Mouse (Mus musculus): ENCODE data around the gene Obsl1. TPM values are rescaled to one million over a fixed set of nuclear protein-coding genes. Genes with fewer than 3 reads are reported as not detected.

The Obsl1 gene
- polyA plus RNA-seq, 1 experiment from 2014 or later: 48.0 TPM

- Histone ChIP-seq H3K4me3 (ENCODE audit: low read length) (no peak overlapping the region), H3K9ac (ENCODE audit: low read length) (no peak overlapping the region), H3K36me3 (ENCODE audit: control insufficient read depth, insufficient read depth, low read length) (peaks cover 45% of the 10 kb centered on the region), H3K4me1 (replicated peaks; ENCODE audit: control insufficient read depth, insufficient read depth, low read length) (no peaks in the 10 kb centered on the region), H3K9me3 (ENCODE audit: control insufficient read depth, low read length) (no peaks in the 10 kb centered on the region), H3K27me3 (ENCODE audit: control insufficient read depth, insufficient read depth, low read depth, low read length) (no peaks in the 10 kb centered on the region), H3K27ac (ENCODE audit: low read length) (no peak overlapping the region), H3K4me2 (ENCODE audit: low read depth, low read length) (no peak overlapping the region)
- peak; percentile 14; the same call in 1 of the 2 replicates for ATAC-seq (ENCODE audit: low read depth)
- WGBS: 59% methylated on average over 12 of the region's 12 CpGs
Measured at GRCm38 (mm10) chr1:75494878-75495548, 11.2 kb downstream of the Obsl1 start.

DNA sequence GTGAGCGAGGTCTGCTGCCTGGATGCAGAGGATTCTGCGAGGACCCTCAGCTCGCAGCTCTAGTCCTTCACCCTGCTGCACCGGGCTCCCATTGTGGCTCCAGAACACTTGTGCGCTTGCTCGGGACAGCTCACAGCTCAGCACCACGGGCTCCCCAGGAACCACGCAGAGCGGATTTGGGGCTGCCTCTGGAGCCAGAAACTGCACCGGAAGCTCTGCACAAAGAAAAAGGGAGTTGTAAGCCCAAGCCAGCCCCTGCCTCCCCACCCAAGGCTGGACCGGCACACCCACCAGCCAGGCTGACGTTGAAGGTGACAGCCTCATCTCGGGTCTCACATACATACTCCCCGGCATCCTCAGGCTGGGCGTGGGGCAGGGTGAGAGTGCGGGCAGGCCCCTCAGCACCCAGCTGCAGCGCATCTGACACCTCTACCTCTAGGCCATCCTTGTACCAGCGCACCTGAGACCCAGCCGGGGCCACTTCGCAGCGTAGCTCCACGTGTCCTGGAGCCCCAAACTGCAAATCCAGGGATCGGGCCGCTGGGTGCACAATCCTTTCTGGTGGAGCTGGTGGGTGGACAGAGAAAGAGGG, 13.6 kb downstream of the Obsl1 start:
- Histone ChIP-seq H3K9me3 (ENCODE audit: control insufficient read depth, low read length) (no peaks in the 10 kb centered on the region), H3K27ac (ENCODE audit: low read length) (no peak overlapping the region), H3K4me3 (ENCODE audit: low read length) (no peak overlapping the region), H3K9ac (ENCODE audit: low read length) (no peak overlapping the region), H3K36me3 (ENCODE audit: control insufficient read depth, insufficient read depth, low read length) (peaks cover 34% of the 10 kb centered on the region), H3K4me2 (ENCODE audit: low read depth, low read length) (no peak overlapping the region), H3K4me1 (replicated peaks; ENCODE audit: control insufficient read depth, insufficient read depth, low read length) (peaks cover 5% of the 10 kb centered on the region; the same call in 1 of the 2 replicates), H3K27me3 (ENCODE audit: control insufficient read depth, insufficient read depth, low read depth, low read length) (peaks cover 12% of the 10 kb centered on the region)
- ATAC-seq (ENCODE audit: low read depth): no peak
- WGBS: 58% methylated on average over 24 of the region's 24 CpGs

DNA sequence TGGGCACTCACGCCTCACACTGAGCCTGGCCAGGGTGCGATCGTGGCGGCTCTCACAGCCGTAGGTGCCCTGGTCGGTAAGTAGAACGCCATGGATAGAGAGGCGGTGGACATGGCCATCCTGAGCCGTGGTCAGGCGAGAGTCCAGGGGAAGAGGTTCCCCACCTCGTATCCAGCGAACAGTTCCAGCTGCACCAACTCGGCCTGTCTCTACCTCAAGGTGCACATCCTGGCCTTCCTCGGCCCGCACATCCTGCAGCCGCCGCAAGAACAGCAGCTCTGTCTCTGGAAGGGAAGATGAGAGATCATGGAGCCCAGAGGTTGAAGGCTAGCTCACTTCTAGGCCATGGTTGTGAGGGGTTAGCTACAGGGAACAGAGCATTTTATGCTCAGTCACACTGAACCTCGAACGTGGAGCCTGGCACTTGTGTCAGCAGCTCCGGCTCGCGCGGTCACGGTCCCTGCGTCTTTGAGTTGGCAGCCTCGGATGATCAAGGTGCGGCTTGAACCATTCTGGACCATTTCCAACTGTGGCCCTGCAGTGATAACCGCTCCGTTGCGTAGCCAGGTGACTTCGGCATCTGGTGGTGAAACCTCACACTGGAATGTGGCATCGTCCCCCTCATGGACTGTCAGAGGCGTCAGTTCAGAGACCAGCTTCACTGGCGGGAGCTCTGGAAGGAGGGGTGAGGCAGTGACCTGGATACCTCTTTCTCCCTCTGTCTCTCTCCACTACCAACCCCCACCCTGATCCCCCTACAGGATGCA, 15.3 kb downstream of the Obsl1 start:
- H3K4me1 ChIP-seq (replicated peaks; ENCODE audit: control insufficient read depth, insufficient read depth, low read length): peaks cover 9% of the 10 kb centered on the region
- H3K4me3 ChIP-seq (ENCODE audit: low read length): no peak overlapping the region
- no peak overlapping the region for H3K4me2 ChIP-seq (ENCODE audit: low read depth, low read length)
- peaks cover 20% of the 10 kb centered on the region for H3K36me3 ChIP-seq (ENCODE audit: control insufficient read depth, insufficient read depth, low read length)
- H3K27me3 ChIP-seq (ENCODE audit: control insufficient read depth, insufficient read depth, low read depth, low read length): peaks cover 26% of the 10 kb centered on the region
- no peaks in the 10 kb centered on the region for H3K9me3 ChIP-seq (ENCODE audit: control insufficient read depth, low read length)
- WGBS: 84% methylated on average over 34 of the region's 34 CpGs
- H3K27ac ChIP-seq (ENCODE audit: low read length): no peak overlapping the region
- no peak for ATAC-seq (ENCODE audit: low read depth)
- no peak overlapping the region for H3K9ac ChIP-seq (ENCODE audit: low read length)

- Histone ChIP-seq H3K4me1 (replicated peaks; ENCODE audit: control insufficient read depth, insufficient read depth, low read length) (peaks cover 9% of the 10 kb centered on the region), H3K4me3 (ENCODE audit: low read length) (peak overlapping the region; percentile 49), H3K36me3 (ENCODE audit: control insufficient read depth, insufficient read depth, low read length) (peaks cover 18% of the 10 kb centered on the region), H3K27me3 (ENCODE audit: control insufficient read depth, insufficient read depth, low read depth, low read length) (peaks cover 56% of the 10 kb centered on the region), H3K9ac (ENCODE audit: low read length) (peak overlapping the region; percentile 12; the same call in 1 of the 2 replicates), H3K9me3 (ENCODE audit: control insufficient read depth, low read length) (no peaks in the 10 kb centered on the region), H3K4me2 (ENCODE audit: low read depth, low read length) (peak overlapping the region; percentile 64), H3K27ac (ENCODE audit: low read length) (no peak overlapping the region)
- under 1% methylated on average over 61 of the region's 62 CpGs for WGBS
- peak; percentile 70 for ATAC-seq (ENCODE audit: low read depth)
Measured at GRCm38 (mm10) chr1:75487405-75488161, 18.7 kb downstream of the Obsl1 start.

- Histone ChIP-seq H3K4me2 (ENCODE audit: low read depth, low read length) (peak overlapping the region; percentile 64), H3K27me3 (ENCODE audit: control insufficient read depth, insufficient read depth, low read depth, low read length) (peaks cover 62% of the 10 kb centered on the region), H3K36me3 (ENCODE audit: control insufficient read depth, insufficient read depth, low read length) (peaks cover 16% of the 10 kb centered on the region), H3K27ac (ENCODE audit: low read length) (no peak overlapping the region), H3K9me3 (ENCODE audit: control insufficient read depth, low read length) (no peaks in the 10 kb centered on the region), H3K9ac (ENCODE audit: low read length) (no peak overlapping the region), H3K4me3 (ENCODE audit: low read length) (peak overlapping the region; percentile 49), H3K4me1 (replicated peaks; ENCODE audit: control insufficient read depth, insufficient read depth, low read length) (peaks cover 9% of the 10 kb centered on the region)
- WGBS: 2% methylated on average over 13 of the region's 13 CpGs
- no peak for ATAC-seq (ENCODE audit: low read depth)
Measured at GRCm38 (mm10) chr1:75487040-75487404, 19.2 kb downstream of the Obsl1 start.

DNA sequence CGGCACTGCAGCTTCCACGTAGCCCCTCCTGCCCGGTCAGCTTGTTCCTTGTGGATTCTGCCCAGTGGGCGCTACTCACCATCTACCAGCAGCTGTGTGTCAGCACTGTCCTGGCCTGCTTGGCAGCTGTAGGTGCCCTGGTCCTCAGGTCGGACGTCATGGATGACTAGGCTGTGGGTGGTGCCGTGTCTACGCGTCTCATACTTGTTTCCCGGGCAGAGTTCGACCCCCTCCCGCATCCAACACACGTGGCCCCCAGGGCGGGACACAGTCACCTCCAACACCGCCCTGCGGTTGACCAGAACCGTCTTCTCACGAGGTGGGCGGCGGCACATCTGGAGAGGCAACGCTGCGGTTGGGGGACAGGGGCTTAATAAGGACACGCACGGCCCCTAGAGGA, 19.7 kb downstream of the Obsl1 start:
- WGBS: 7% methylated on average over 24 of the region's 24 CpGs
- Histone ChIP-seq H3K9ac (ENCODE audit: low read length) (no peak overlapping the region), H3K4me3 (ENCODE audit: low read length) (no peak overlapping the region), H3K36me3 (ENCODE audit: control insufficient read depth, insufficient read depth, low read length) (peaks cover 12% of the 10 kb centered on the region), H3K27ac (ENCODE audit: low read length) (no peak overlapping the region), H3K27me3 (ENCODE audit: control insufficient read depth, insufficient read depth, low read depth, low read length) (peaks cover 66% of the 10 kb centered on the region), H3K9me3 (ENCODE audit: control insufficient read depth, low read length) (no peaks in the 10 kb centered on the region), H3K4me2 (ENCODE audit: low read depth, low read length) (no peak overlapping the region; the same call in 1 of the 2 replicates), H3K4me1 (replicated peaks; ENCODE audit: control insufficient read depth, insufficient read depth, low read length) (peaks cover 9% of the 10 kb centered on the region)
- no peak for ATAC-seq (ENCODE audit: low read depth)

- Histone ChIP-seq H3K27ac (ENCODE audit: low read length) (no peak overlapping the region), H3K27me3 (ENCODE audit: control insufficient read depth, insufficient read depth, low read depth, low read length) (peaks cover 54% of the 10 kb centered on the region), H3K4me1 (replicated peaks; ENCODE audit: control insufficient read depth, insufficient read depth, low read length) (peaks cover 23% of the 10 kb centered on the region), H3K9ac (ENCODE audit: low read length) (no peak overlapping the region), H3K36me3 (ENCODE audit: control insufficient read depth, insufficient read depth, low read length) (peaks cover 8% of the 10 kb centered on the region; the same call in 1 of the 2 replicates), H3K4me3 (ENCODE audit: low read length) (no peak overlapping the region), H3K4me2 (ENCODE audit: low read depth, low read length) (no peak overlapping the region), H3K9me3 (ENCODE audit: control insufficient read depth, low read length) (no peaks in the 10 kb centered on the region)
- WGBS: 84% methylated on average over 7 of the region's 7 CpGs
- no peak for ATAC-seq (ENCODE audit: low read depth)
Measured at GRCm38 (mm10) chr1:75480735-75481134, 25.5 kb downstream of the Obsl1 start.

- Histone ChIP-seq H3K27me3 (ENCODE audit: control insufficient read depth, insufficient read depth, low read depth, low read length) (peaks cover 49% of the 10 kb centered on the region), H3K27ac (ENCODE audit: low read length) (no peak overlapping the region), H3K4me2 (ENCODE audit: low read depth, low read length) (peak overlapping the region; percentile 85), H3K4me3 (ENCODE audit: low read length) (peak overlapping the region; percentile 79), H3K4me1 (replicated peaks; ENCODE audit: control insufficient read depth, insufficient read depth, low read length) (peaks cover 23% of the 10 kb centered on the region), H3K9ac (ENCODE audit: low read length) (no peak overlapping the region), H3K9me3 (ENCODE audit: control insufficient read depth, low read length) (no peaks in the 10 kb centered on the region), H3K36me3 (ENCODE audit: control insufficient read depth, insufficient read depth, low read length) (peaks cover 15% of the 10 kb centered on the region; the same call in 1 of the 2 replicates)
- WGBS: 19% methylated on average over 13 of the region's 13 CpGs
- no peak for ATAC-seq (ENCODE audit: low read depth)
Measured at GRCm38 (mm10) chr1:75480036-75480435, 26.2 kb downstream of the Obsl1 start.

Measured in lung, embryonic 16.5 days (tissue).